Mouse (Mus musculus): Measurements from ENCODE around the gene Rpl23a. TPM values are rescaled to one million over a fixed set of nuclear protein-coding genes. Genes with fewer than 3 reads are reported as not detected.
"Not testable (repeated sequence)": the region's sequence is repeated elsewhere in the genome, so short reads cannot be mapped to it uniquely, and the experiment has no call there.

Gene Rpl23a
- total and polyA plus RNA-seq, 3 experiments, result 1,695 to 2,502 (median 2,130) TPM

GRCm38 (mm10) chr11:78146168-78146567 lies 37.2 kb downstream of the Rpl23a start:
- DNase-seq (ENCODE audit: low spot score) (no peak), ATAC-seq (ENCODE audit: extremely low read depth, insufficient number of reproducible peaks, low FRiP score, poor library complexity, severe bottlenecking) (no peak)
- Histone ChIP-seq H3K36me3 (replicated peaks) (peaks cover 92% of the 10 kb centered on the region), H3K4me1 (ENCODE audit: insufficient read depth, low read depth, low read length) (peaks cover 22% of the 10 kb centered on the region), H3K4me3 (ENCODE audit: low read depth, low read length) (no peak overlapping the region), H3K27me3 (ENCODE audit: insufficient read depth, low read length) (no peaks in the 10 kb centered on the region), H3K9me3 (replicated peaks) (no peaks in the 10 kb centered on the region)
- TF ChIP-seq POLR2AphosphoS5 (IDR thresholded peaks at IDR 0.05; ENCODE audit: insufficient replicate concordance, low read depth, low read length), result no peak
- TF ChIP-seq CTCF (IDR thresholded peaks at IDR 0.05; ENCODE audit: low read depth, low read length), result no peak
- TF ChIP-seq GATA2 (IDR thresholded peaks at IDR 0.05; ENCODE audit: borderline replicate concordance, low read depth, low read length), result no peak
- no peak for TF ChIP-seq TAL1 (conservative IDR thresholded peaks at IDR 0.05; ENCODE audit: low read depth, low read length)
- no peak for TF ChIP-seq GATA1 (IDR thresholded peaks at IDR 0.05; ENCODE audit: borderline replicate concordance, low read length)

- TF ChIP-seq CTCF (IDR thresholded peaks at IDR 0.05; ENCODE audit: low read depth, low read length) (no peak), GATA1 (IDR thresholded peaks at IDR 0.05; ENCODE audit: borderline replicate concordance, low read length) (no peak), POLR2AphosphoS5 (IDR thresholded peaks at IDR 0.05; ENCODE audit: insufficient replicate concordance, low read depth, low read length) (no peak), TAL1 (conservative IDR thresholded peaks at IDR 0.05; ENCODE audit: low read depth, low read length) (no peak), GATA2 (IDR thresholded peaks at IDR 0.05; ENCODE audit: borderline replicate concordance, low read depth, low read length) (no peak)
- Histone ChIP-seq H3K4me1 (ENCODE audit: insufficient read depth, low read depth, low read length) (peaks cover 39% of the 10 kb centered on the region), H3K27me3 (ENCODE audit: insufficient read depth, low read length) (no peaks in the 10 kb centered on the region), H3K4me3 (ENCODE audit: low read depth, low read length) (no peak overlapping the region), H3K36me3 (replicated peaks) (peaks cover 71% of the 10 kb centered on the region), H3K9me3 (replicated peaks) (no peaks in the 10 kb centered on the region)
- ATAC-seq (ENCODE audit: extremely low read depth, insufficient number of reproducible peaks, low FRiP score, poor library complexity, severe bottlenecking) (no peak), DNase-seq (ENCODE audit: low spot score) (no peak)
Measured at GRCm38 (mm10) chr11:78143520-78143919, 39.9 kb downstream of the Rpl23a start.

DNA sequence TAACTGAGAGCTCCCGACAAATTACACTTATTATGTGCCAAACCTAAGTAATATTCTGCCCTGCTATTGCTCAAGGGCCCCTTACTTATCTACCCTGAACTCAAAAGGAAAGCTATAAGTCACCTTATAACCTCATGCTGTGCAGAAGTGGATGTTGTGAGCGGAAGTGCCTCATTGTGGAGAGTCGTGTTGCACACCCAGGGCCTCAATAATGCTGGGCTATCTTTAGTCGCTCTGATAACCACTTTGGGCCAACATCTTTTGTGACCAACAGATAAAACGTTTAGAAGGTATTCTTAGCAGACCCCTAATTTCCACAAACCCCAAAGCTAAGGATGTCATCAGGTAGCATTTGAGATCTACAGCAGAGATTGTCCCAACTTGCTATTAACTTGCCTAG lies 42.7 kb downstream of the Rpl23a start:
- Histone ChIP-seq H3K4me1 (ENCODE audit: insufficient read depth, low read depth, low read length) (peaks cover 48% of the 10 kb centered on the region), H3K36me3 (replicated peaks) (peaks cover 48% of the 10 kb centered on the region), H3K9me3 (replicated peaks) (no peaks in the 10 kb centered on the region), H3K27me3 (ENCODE audit: insufficient read depth, low read length) (no peaks in the 10 kb centered on the region), H3K4me3 (ENCODE audit: low read depth, low read length) (no peak overlapping the region; the same call in 1 of the 2 replicates)
- TF ChIP-seq POLR2AphosphoS5 (IDR thresholded peaks at IDR 0.05; ENCODE audit: insufficient replicate concordance, low read depth, low read length), result no peak
- no peak for TF ChIP-seq CTCF (IDR thresholded peaks at IDR 0.05; ENCODE audit: low read depth, low read length)
- no peak for TF ChIP-seq TAL1 (conservative IDR thresholded peaks at IDR 0.05; ENCODE audit: low read depth, low read length)
- TF ChIP-seq GATA1 (IDR thresholded peaks at IDR 0.05; ENCODE audit: borderline replicate concordance, low read length), result no peak
- no peak for TF ChIP-seq GATA2 (IDR thresholded peaks at IDR 0.05; ENCODE audit: borderline replicate concordance, low read depth, low read length)
- no peak for DNase-seq (ENCODE audit: low spot score)
- ATAC-seq (ENCODE audit: extremely low read depth, insufficient number of reproducible peaks, low FRiP score, poor library complexity, severe bottlenecking), result no peak

GRCm38 (mm10) chr11:78138023-78138422 lies 45.4 kb downstream of the Rpl23a start:
- no peak for ATAC-seq (ENCODE audit: extremely low read depth, insufficient number of reproducible peaks, low FRiP score, poor library complexity, severe bottlenecking)
- Histone ChIP-seq H3K27me3 (ENCODE audit: insufficient read depth, low read length) (no peaks in the 10 kb centered on the region), H3K4me1 (ENCODE audit: insufficient read depth, low read depth, low read length) (peaks cover 64% of the 10 kb centered on the region), H3K4me3 (ENCODE audit: low read depth, low read length) (no peak overlapping the region), H3K9me3 (replicated peaks) (no peaks in the 10 kb centered on the region), H3K36me3 (replicated peaks) (peaks cover 27% of the 10 kb centered on the region)
- TF ChIP-seq POLR2AphosphoS5 (IDR thresholded peaks at IDR 0.05; ENCODE audit: insufficient replicate concordance, low read depth, low read length) (no peak), TAL1 (conservative IDR thresholded peaks at IDR 0.05; ENCODE audit: low read depth, low read length) (no peak), CTCF (IDR thresholded peaks at IDR 0.05; ENCODE audit: low read depth, low read length) (no peak), GATA1 (IDR thresholded peaks at IDR 0.05; ENCODE audit: borderline replicate concordance, low read length) (no peak), GATA2 (IDR thresholded peaks at IDR 0.05; ENCODE audit: borderline replicate concordance, low read depth, low read length) (no peak)
- no peak for DNase-seq (ENCODE audit: low spot score)

- peaks cover 65% of the 10 kb centered on the region for H3K4me1 ChIP-seq (ENCODE audit: insufficient read depth, low read depth, low read length)
- H3K36me3 ChIP-seq (replicated peaks), result peaks cover 27% of the 10 kb centered on the region
- DNase-seq (ENCODE audit: low spot score), result no peak
- no peaks in the 10 kb centered on the region for H3K27me3 ChIP-seq (ENCODE audit: insufficient read depth, low read length)
- no peak for ATAC-seq (ENCODE audit: extremely low read depth, insufficient number of reproducible peaks, low FRiP score, poor library complexity, severe bottlenecking)
- no peak overlapping the region for H3K4me3 ChIP-seq (ENCODE audit: low read depth, low read length)
- H3K9me3 ChIP-seq (replicated peaks), result no peaks in the 10 kb centered on the region
- no peak for TF ChIP-seq TAL1 (conservative IDR thresholded peaks at IDR 0.05; ENCODE audit: low read depth, low read length)
- no peak for TF ChIP-seq GATA2 (IDR thresholded peaks at IDR 0.05; ENCODE audit: borderline replicate concordance, low read depth, low read length)
- no peak for TF ChIP-seq GATA1 (IDR thresholded peaks at IDR 0.05; ENCODE audit: borderline replicate concordance, low read length)
- TF ChIP-seq CTCF (IDR thresholded peaks at IDR 0.05; ENCODE audit: low read depth, low read length), result no peak
Measured at GRCm38 (mm10) chr11:78137584-78137983, 45.8 kb downstream of the Rpl23a start.

DNA sequence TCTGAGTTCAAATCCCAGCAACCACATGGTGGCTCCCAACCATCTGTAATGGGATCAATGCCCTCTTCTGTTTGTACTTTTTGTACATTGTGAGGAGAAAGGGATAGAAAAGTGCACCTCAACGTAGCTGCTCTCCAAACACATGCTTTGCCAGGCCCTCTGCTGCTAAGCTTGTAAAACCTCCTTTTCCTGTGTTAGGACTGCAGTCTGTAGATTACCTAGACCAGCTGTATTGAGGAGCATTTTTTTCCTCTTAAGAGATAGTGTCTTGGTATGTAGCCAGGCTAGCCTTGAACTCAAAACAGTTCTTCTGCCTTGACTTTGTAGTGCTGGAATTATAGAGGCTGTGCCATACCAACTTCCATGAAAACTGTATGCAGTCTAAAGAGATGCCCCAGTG lies 47.3 kb downstream of the Rpl23a start:
- H3K4me1 ChIP-seq (ENCODE audit: insufficient read depth, low read depth, low read length), result peaks cover 64% of the 10 kb centered on the region
- TF ChIP-seq GATA1 (IDR thresholded peaks at IDR 0.05; ENCODE audit: borderline replicate concordance, low read length) (no peak), TAL1 (conservative IDR thresholded peaks at IDR 0.05; ENCODE audit: low read depth, low read length) (no peak), CTCF (IDR thresholded peaks at IDR 0.05; ENCODE audit: low read depth, low read length) (no peak), POLR2AphosphoS5 (IDR thresholded peaks at IDR 0.05; ENCODE audit: insufficient replicate concordance, low read depth, low read length) (no peak), GATA2 (IDR thresholded peaks at IDR 0.05; ENCODE audit: borderline replicate concordance, low read depth, low read length) (no peak)
- H3K4me3 ChIP-seq (ENCODE audit: low read depth, low read length), result no peak overlapping the region
- H3K27me3 ChIP-seq (ENCODE audit: insufficient read depth, low read length), result no peaks in the 10 kb centered on the region
- no peak for DNase-seq (ENCODE audit: low spot score)
- no peak for ATAC-seq (ENCODE audit: extremely low read depth, insufficient number of reproducible peaks, low FRiP score, poor library complexity, severe bottlenecking)
- no peaks in the 10 kb centered on the region for H3K9me3 ChIP-seq (replicated peaks)
- H3K36me3 ChIP-seq (replicated peaks), result peaks cover 26% of the 10 kb centered on the region

DNA sequence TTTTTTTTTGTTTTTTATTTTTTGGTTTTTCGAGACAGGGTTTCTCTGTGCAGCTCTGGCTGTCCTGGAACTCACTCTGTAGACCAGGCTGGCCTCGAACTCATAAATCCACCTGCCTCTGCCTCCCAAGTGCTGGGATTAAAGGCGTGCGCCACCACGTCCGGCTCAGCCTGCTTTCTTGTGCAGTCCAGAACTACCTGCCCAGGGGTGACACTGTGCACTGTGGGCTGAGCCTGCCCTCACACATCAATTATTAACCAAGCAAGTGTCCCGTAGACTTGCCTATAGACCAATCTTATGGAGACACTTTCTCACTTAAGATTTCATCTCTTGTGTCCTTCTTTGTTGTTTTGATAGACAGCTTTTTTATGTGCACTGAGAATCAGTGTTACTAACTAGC lies 48.1 kb downstream of the Rpl23a start:
- not testable (repeated sequence) for H3K27me3 ChIP-seq (ENCODE audit: insufficient read depth, low read length); ATAC-seq (ENCODE audit: extremely low read depth, insufficient number of reproducible peaks, low FRiP score, poor library complexity, severe bottlenecking); H3K4me3 ChIP-seq (ENCODE audit: low read depth, low read length); DNase-seq (ENCODE audit: low spot score); H3K9me3 ChIP-seq (replicated peaks)
- H3K4me1 ChIP-seq (ENCODE audit: insufficient read depth, low read depth, low read length), result peaks cover 61% of the 10 kb centered on the region
- peaks cover 29% of the 10 kb centered on the region for H3K36me3 ChIP-seq (replicated peaks)
